Mouse (Mus musculus): ENCODE data around the gene 1110017D15Rik.
"Not testable (repeated sequence)": the region's sequence is repeated elsewhere in the genome, so short reads cannot be mapped to it uniquely, and the experiment has no call there.

Gene 1110017D15Rik

DNA sequence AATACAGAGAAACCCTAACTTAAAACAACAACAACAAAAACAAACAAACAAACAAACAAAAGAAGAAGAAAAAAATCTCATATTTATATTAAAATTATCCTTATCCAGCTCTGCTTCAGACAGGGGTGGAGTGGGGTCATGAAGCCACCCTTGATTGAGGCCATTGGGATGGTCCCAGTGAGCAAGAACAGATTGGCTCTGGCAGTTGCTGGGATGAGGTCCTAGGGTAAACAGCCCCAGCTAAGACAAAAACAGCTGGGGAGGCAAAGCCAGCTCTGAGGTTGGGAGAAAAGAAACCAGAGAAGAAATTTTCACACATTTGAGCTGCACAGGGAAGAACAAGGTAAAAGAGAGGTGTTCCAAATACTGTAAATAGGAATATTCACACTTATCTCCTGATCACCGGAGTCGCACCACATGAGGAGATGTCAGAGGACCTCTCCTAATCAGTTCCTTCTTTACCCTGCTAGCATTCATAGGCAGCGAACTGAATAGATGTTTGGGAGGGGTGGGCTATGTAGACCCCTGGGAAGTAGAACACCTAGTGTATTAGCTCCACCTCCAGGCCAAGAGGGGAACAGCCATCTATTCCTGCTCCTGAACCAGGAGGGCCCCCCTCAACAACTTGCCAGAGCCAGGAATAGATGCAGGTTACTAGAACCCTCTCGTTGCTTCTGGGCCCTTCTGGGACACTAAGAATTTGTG is 38.2 kb downstream of the 1110017D15Rik start:
- DNase-seq: no peak

DNA sequence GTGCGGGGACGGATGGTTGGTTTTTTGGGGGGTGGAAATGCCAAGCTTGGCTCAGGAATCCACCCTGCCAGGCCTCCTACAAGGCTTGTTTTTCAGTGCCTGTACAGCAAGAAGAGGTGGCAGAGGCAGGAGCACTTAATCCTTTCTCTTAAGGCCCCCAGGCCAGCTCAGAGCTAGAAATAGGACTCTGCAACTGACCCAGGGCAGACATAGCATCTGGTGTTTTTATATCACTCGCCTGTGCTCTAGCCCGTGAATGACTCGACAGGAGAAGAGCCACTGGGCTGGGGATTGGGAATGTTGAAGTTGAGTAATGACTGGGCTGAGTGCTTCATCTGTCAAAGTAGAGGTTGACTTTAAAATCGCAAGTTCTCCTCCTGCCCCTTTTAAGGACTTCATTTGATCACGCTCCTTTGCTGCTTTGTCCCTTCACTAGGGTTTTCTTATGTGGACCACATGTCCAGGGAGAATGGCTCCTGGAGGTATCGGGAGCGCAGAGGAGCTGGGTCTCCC is 39.4 kb downstream of the 1110017D15Rik start:
- no peak for DNase-seq

DNA sequence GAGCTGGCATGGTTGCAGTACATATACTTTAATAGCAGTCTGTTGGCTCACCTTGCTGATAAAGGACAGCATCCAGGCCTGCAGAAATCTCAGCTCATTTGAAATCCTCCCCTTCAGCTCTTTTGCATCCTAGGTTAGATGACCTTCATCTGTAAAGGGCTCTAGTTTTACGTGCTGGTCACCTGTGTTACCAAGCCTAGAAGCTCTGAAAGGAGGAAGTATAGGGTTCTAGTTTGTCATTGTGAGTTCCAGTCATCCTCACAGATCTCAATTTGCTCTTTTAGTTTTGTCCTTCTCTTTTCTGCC is 45.8 kb downstream of the 1110017D15Rik start:
- no peak for DNase-seq

DNA sequence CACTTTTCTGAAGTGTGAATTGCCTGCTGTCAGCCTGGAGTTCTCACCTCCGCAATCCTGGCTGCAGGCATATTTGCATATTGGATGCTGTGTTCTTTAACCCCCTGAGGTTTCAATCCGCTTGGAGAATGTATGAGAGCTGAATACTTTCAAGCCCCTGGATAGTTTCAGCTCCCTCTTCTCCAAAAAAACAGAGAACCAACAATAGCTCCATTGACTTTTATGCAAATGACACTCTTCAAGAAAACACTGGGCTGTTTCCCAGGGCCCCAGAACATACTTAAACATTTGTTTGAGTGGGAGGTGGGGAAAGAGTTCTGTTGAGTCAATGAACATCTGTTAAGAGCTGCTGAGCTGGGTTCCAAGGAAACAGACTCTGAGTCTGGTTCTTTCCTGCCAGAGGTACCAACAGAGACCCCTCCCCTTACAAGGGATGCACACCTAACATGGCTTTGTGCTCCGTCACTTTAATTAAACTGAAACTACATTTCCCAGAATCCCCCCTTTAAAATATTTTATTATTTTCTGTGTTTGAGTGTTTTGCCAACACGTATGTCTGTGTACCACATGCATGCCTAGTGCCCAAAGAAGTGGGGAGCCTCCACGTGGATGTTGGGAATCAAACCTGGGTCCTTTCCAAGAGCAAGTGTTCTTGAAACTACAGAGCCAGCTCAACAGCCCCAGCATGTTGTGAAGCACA is 46.3 kb downstream of the 1110017D15Rik start:
- DNase-seq: no peak

DNA sequence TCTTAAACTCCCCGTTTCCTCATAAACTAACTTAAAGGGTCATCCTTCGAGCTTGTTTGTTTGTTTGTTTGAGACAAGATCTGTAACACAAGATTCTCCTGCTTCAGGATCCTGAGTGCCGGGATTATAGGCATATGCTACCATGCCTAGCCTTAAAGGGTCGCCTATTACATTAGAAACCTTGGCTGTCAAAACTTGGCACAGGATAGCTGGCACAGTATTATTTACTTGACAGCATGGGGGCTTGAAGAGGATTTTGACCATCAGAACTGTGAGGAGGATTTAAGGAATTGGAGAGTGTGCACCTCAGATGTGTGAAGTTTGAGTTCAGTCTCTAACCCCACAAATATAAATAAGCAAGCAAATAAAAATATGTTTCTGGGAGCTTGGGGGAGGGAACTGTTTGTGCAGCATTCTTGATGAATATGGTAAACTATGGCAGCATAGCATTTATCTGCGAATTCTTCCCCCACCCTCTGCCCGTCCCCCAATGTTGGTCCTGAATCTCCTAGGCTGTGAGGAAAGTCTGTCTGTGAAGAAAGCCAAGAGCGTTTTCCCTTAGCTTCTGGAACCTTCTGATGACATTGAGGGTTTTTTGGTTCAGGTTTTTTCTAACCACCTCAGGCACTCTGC is 47.0 kb downstream of the 1110017D15Rik start:
- DNase-seq: no peak

DNA sequence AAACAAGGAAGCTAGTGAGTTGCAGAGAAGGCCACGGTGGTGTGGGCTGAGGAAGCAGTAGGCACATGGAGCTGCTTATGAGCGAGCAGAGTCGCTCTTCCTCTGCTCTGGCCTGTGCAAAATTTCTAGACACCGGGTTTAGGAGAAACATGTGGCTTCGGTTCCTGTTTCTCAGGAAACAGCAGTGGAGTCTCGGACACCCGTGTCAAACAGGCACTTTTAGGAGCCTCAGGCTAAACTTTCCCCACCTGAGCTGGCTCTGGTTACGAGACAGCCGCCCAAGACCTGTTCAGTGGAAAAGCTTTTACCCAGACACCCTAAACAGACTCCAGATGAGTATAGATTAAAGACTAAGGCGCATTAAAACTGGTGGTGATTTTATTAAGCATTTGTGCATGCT is 47.9 kb downstream of the 1110017D15Rik start:
- no peak for DNase-seq

DNA sequence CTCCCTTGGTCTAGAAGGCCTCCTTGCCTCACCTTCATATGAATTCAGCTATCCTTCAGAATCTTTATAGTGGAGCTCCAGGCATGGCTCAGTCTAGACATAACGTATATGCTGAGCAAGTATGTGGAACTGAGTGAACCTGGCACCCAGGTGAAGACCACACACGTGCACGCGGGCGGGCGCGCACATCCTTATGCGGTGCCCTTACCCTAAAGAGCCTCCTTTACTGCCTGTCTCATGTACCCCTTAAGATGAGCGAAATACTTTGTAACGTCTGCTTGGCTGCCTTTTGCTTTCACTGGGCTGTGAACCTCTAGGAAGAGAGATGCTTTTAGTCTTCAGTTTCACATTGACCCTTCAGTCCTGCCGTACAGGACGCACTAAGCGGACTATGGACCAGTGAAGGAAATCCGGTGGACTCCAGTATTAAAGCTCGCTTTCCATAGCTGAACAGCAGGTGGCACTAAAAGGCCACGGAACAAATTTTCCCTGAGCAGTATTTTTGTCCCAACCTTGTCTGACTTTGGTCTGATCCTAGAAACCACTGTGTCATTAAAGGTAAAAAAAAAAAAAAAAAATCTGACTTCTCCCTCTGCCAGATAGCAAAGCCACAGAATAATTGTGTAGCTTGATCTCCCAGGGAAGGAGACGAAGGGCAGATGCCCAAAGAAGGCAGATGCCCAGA is 48.6 kb downstream of the 1110017D15Rik start:
- peak; percentile 60 for DNase-seq

DNA sequence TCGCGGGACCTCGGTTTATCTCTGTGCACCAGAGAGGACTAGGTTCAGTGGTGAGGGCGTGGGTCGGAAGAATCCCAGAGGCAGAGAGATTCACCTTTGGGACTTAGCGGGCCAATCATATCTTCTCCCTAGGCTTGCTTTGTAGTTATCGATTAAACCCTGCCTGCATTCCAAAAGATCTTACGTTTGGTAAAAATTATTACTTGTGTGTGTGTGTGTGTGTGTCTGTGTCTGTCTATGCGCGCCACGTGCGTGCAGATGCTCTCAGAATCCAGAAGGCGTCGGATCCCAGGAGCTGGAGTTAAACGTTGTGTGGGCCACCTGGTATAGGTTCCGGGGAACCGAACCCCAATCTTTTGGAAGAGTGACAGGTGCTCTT is 51.9 kb downstream of the 1110017D15Rik start:
- DNase-seq: no peak

DNA sequence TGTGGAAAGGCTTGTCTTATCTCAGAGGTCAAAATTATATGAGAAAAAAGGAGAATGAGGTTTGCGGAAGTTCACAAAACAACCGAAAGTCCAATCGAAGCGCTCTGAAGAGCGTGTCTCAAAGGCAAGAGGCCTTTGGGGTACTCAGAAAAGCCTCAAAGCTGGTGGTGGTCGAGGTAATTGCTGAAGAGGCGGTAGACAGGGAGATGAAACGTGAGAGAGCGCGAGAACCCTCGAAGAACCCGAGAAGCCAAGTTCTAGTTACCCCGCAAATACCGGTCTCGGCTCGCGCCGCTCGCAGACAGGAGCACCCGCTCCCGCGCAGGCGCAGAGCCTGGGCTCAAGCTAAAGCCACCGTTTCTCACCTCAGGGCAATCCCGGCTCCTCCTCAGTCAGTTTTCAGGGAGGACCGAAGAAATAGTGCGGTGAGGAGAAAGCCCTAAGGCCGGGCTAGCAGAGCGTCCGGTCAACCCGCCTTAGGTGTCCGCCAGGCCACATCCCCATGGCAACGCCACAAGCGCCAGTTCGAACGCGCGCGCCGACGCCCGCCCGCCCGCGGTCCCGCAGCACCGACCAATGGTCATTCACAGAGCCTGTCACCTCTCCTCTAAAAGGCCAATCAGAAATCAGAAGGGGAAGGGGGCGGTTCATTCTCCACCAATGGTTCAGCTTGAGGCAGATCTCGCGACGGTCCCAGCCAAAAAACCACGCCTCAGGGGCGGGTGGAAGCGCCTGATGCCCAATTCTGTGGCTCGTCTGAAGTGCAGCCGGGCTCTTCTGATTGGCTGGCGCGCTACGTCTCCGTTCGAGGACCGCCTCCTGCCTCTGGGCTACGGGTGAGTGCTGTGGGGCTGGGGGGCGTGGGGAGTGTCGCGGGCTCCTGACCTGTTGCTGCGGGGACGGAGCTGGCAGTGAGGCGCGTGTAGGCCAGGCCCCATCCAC is 52.5 kb downstream of the 1110017D15Rik start, which contains the start of the genes Kif24 and Nudt2:
Kif24 (minus strand) TSS at position 543 of the 942 bp plus-strand sequence.
Nudt2 (plus strand) TSS at position 807 of the 942 bp plus-strand sequence.
- peak; percentile 90 for DNase-seq

DNA sequence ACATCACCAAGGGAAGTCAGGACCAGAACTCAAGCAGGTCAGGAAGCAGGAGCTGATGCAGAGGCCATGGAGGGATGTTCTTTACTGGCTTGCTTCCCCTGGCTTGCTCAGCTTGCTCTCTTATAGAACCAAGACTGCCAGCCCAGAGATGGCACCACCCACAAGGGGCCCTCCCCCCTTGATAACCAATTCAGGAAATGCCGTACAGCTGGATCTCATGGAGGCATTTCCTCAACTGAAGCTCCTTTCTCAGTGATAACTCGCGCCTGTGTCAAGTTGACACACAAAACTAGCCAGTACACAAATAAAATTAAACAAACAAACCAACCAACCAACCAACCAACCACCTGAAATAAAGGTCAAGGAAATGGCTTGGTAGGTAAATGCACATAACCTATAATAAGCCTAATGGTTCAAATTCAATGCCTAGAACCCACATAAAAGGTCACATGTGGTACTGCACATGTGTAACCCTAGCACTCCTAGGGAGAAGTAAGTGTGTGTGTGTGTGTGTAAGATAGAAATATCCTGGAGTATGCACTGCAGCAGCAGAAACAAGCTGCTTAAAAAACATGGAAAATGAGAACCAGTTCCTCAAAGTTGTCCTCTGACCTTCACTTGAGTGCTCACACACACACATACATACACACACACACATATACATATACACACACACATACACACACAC is 53.9 kb downstream of the 1110017D15Rik start:
- DNase-seq: not testable (repeated sequence)

DNA sequence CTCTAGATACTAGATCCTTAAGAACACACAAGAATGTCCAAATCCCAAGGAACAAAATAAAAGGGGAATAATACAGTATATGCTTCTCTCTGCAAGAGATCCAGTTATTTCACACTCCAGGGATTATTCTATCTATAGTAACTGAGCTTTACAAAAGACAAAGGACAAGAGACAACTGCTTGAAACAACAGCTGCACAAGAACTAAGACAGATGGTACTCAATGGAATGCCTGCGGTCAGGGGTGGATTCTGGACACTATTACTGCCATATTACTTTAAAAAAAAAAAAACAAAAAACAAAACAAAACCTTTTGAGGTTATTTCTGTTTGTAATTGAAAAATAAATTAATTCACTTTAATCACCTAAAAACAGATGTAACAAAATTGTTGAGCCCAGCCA is 56.4 kb downstream of the 1110017D15Rik start:
- no peak for DNase-seq

Data from right cerebral cortex, postnatal 4 days (tissue).